Mouse (Mus musculus): Measurements from ENCODE around the gene Mthfd2.
"Not testable (repeated sequence)": the region's sequence is repeated elsewhere in the genome, so short reads cannot be mapped to it uniquely, and the experiment has no call there.

Gene Mthfd2

GRCm38 (mm10) chr6:83325525-83326393, at the start of gene Mthfd2, which contains the start of gene Mob1a:
Mthfd2 (minus strand) TSS chr6:83325908.
Mob1a (plus strand) TSS chr6:83326016.
- peak; percentile 89 for DNase-seq (ENCODE audit: low spot score in 2 of 2)

GRCm38 (mm10) chr6:83373704-83374300, 48.1 kb upstream of the Mthfd2 start:
- no peak for DNase-seq (ENCODE audit: low spot score in 2 of 2)

- DNase-seq (ENCODE audit: low spot score in 2 of 2) = no peak
Observed at GRCm38 (mm10) chr6:83371350-83371749, 45.6 kb upstream of the Mthfd2 start.

GRCm38 (mm10) chr6:83370316-83370965, 44.7 kb upstream of the Mthfd2 start:
- DNase-seq (ENCODE audit: low spot score in 2 of 2) = no peak

GRCm38 (mm10) chr6:83363075-83363474, 37.4 kb upstream of the Mthfd2 start:
- DNase-seq (ENCODE audit: low spot score in 2 of 2) = no peak

GRCm38 (mm10) chr6:83361523-83362248, 36.0 kb upstream of the Mthfd2 start:
- no peak for DNase-seq (ENCODE audit: low spot score in 2 of 2)

GRCm38 (mm10) chr6:83357436-83357835, 31.7 kb upstream of the Mthfd2 start:
- DNase-seq (ENCODE audit: low spot score in 2 of 2) = no peak

- DNase-seq (ENCODE audit: low spot score in 2 of 2) = peak; percentile 74 to 79
Observed at GRCm38 (mm10) chr6:83356569-83357138, 30.9 kb upstream of the Mthfd2 start.

- no peak for DNase-seq (ENCODE audit: low spot score in 2 of 2)
Observed at GRCm38 (mm10) chr6:83354856-83355781, 29.4 kb upstream of the Mthfd2 start.

- DNase-seq (ENCODE audit: low spot score in 2 of 2) = no peak
Observed at GRCm38 (mm10) chr6:83352666-83353410, 27.1 kb upstream of the Mthfd2 start.

- no peak for DNase-seq (ENCODE audit: low spot score in 2 of 2)
Observed at GRCm38 (mm10) chr6:83351490-83352160, 25.9 kb upstream of the Mthfd2 start.

GRCm38 (mm10) chr6:83350851-83351405, 25.2 kb upstream of the Mthfd2 start:
- DNase-seq (ENCODE audit: low spot score in 2 of 2) = no peak

- DNase-seq (ENCODE audit: low spot score in 2 of 2) = no peak
Observed at GRCm38 (mm10) chr6:83350172-83350571, 24.5 kb upstream of the Mthfd2 start.

- DNase-seq (ENCODE audit: low spot score in 2 of 2) = peak; percentile 83 to 89
Observed at GRCm38 (mm10) chr6:83349274-83349958, 23.7 kb upstream of the Mthfd2 start.

GRCm38 (mm10) chr6:83348873-83349272, 23.2 kb upstream of the Mthfd2 start, which contains the start of gene Bola3:
Bola3 (plus strand) TSS chr6:83349147.
- no peak for DNase-seq (ENCODE audit: low spot score in 2 of 2)

GRCm38 (mm10) chr6:83347916-83348315, 22.2 kb upstream of the Mthfd2 start:
- DNase-seq (ENCODE audit: low spot score in 2 of 2) = no peak

- DNase-seq (ENCODE audit: low spot score in 2 of 2) = not testable (repeated sequence)
Observed at GRCm38 (mm10) chr6:83345285-83345684, 19.6 kb upstream of the Mthfd2 start.

- DNase-seq (ENCODE audit: low spot score in 2 of 2) = no peak
Observed at GRCm38 (mm10) chr6:83342957-83343356, 17.2 kb upstream of the Mthfd2 start.
